Mouse (Mus musculus): ENCODE results near the gene Dpysl4. TPM values are rescaled to one million over a fixed set of nuclear protein-coding genes. Genes with fewer than 3 reads are reported as not detected.

The Dpysl4 gene
- polyA plus RNA-seq, 1 experiment: not detected

GRCm38 (mm10) chr7:139133446-139133845 lies 47.6 kb downstream of the Dpysl4 start:
- Histone ChIP-seq H3K9me3 (ENCODE audit: control insufficient read depth, low read length) (no peaks in the 10 kb centered on the region), H3K27me3 (ENCODE audit: control insufficient read depth) (no peaks in the 10 kb centered on the region), H3K4me1 (ENCODE audit: control insufficient read depth) (no peaks in the 10 kb centered on the region), H3K4me3 (replicated peaks) (no peak overlapping the region), H3K36me3 (ENCODE audit: control insufficient read depth) (no peaks in the 10 kb centered on the region)
- TF ChIP-seq TAL1 (IDR thresholded peaks at IDR 0.05; ENCODE audit: low read length) (no peak), GATA1 (IDR thresholded peaks at IDR 0.05; ENCODE audit: low read length) (no peak)

- no peak overlapping the region for H3K4me3 ChIP-seq (replicated peaks)
- no peaks in the 10 kb centered on the region for H3K9me3 ChIP-seq (ENCODE audit: control insufficient read depth, low read length)
- H3K36me3 ChIP-seq (ENCODE audit: control insufficient read depth): no peaks in the 10 kb centered on the region
- H3K4me1 ChIP-seq (ENCODE audit: control insufficient read depth): no peaks in the 10 kb centered on the region
- no peak for TF ChIP-seq TAL1 (IDR thresholded peaks at IDR 0.05; ENCODE audit: low read length)
- no peak for TF ChIP-seq GATA1 (IDR thresholded peaks at IDR 0.05; ENCODE audit: low read length)
- H3K27me3 ChIP-seq (ENCODE audit: control insufficient read depth): no peaks in the 10 kb centered on the region
These were observed 49.4 kb downstream of the Dpysl4 start for GRCm38 (mm10) chr7:139135236-139135635.

GRCm38 (mm10) chr7:139136906-139137491 lies 51.2 kb downstream of the Dpysl4 start:
- no peak for TF ChIP-seq TAL1 (IDR thresholded peaks at IDR 0.05; ENCODE audit: low read length)
- TF ChIP-seq GATA1 (IDR thresholded peaks at IDR 0.05; ENCODE audit: low read length): no peak
- Histone ChIP-seq H3K9me3 (ENCODE audit: control insufficient read depth, low read length) (no peaks in the 10 kb centered on the region), H3K27me3 (ENCODE audit: control insufficient read depth) (no peaks in the 10 kb centered on the region), H3K4me1 (ENCODE audit: control insufficient read depth) (no peaks in the 10 kb centered on the region), H3K36me3 (ENCODE audit: control insufficient read depth) (no peaks in the 10 kb centered on the region), H3K4me3 (replicated peaks) (no peak overlapping the region)

- Histone ChIP-seq H3K36me3 (ENCODE audit: control insufficient read depth) (no peaks in the 10 kb centered on the region), H3K9me3 (ENCODE audit: control insufficient read depth, low read length) (no peaks in the 10 kb centered on the region), H3K27me3 (ENCODE audit: control insufficient read depth) (no peaks in the 10 kb centered on the region), H3K4me1 (ENCODE audit: control insufficient read depth) (no peaks in the 10 kb centered on the region), H3K4me3 (replicated peaks) (no peak overlapping the region)
- TF ChIP-seq TAL1 (IDR thresholded peaks at IDR 0.05; ENCODE audit: low read length): no peak
- TF ChIP-seq GATA1 (IDR thresholded peaks at IDR 0.05; ENCODE audit: low read length): no peak
These were observed 54.2 kb downstream of the Dpysl4 start for GRCm38 (mm10) chr7:139139921-139140461.

- Histone ChIP-seq H3K27me3 (ENCODE audit: control insufficient read depth) (no peaks in the 10 kb centered on the region), H3K4me1 (ENCODE audit: control insufficient read depth) (no peaks in the 10 kb centered on the region), H3K4me3 (replicated peaks) (no peak overlapping the region), H3K9me3 (ENCODE audit: control insufficient read depth, low read length) (no peaks in the 10 kb centered on the region), H3K36me3 (ENCODE audit: control insufficient read depth) (no peaks in the 10 kb centered on the region)
- no peak for TF ChIP-seq TAL1 (IDR thresholded peaks at IDR 0.05; ENCODE audit: low read length)
- TF ChIP-seq GATA1 (IDR thresholded peaks at IDR 0.05; ENCODE audit: low read length): no peak
These were observed 58.0 kb downstream of the Dpysl4 start for GRCm38 (mm10) chr7:139143785-139144184.

GRCm38 (mm10) chr7:139145891-139146290 lies 60.1 kb downstream of the Dpysl4 start:
- H3K36me3 ChIP-seq (ENCODE audit: control insufficient read depth): no peaks in the 10 kb centered on the region
- TF ChIP-seq GATA1 (IDR thresholded peaks at IDR 0.05; ENCODE audit: low read length) (no peak), TAL1 (IDR thresholded peaks at IDR 0.05; ENCODE audit: low read length) (no peak)
- H3K4me3 ChIP-seq (replicated peaks): no peak overlapping the region
- no peaks in the 10 kb centered on the region for H3K4me1 ChIP-seq (ENCODE audit: control insufficient read depth)
- H3K9me3 ChIP-seq (ENCODE audit: control insufficient read depth, low read length): no peaks in the 10 kb centered on the region
- H3K27me3 ChIP-seq (ENCODE audit: control insufficient read depth): no peaks in the 10 kb centered on the region; the same call in 1 of the 2 replicates

- TF ChIP-seq GATA1 (IDR thresholded peaks at IDR 0.05; ENCODE audit: low read length) (no peak), TAL1 (IDR thresholded peaks at IDR 0.05; ENCODE audit: low read length) (no peak)
- Histone ChIP-seq H3K4me3 (replicated peaks) (no peak overlapping the region), H3K4me1 (ENCODE audit: control insufficient read depth) (no peaks in the 10 kb centered on the region), H3K36me3 (ENCODE audit: control insufficient read depth) (no peaks in the 10 kb centered on the region), H3K27me3 (ENCODE audit: control insufficient read depth) (no peaks in the 10 kb centered on the region; the same call in 1 of the 2 replicates), H3K9me3 (ENCODE audit: control insufficient read depth, low read length) (no peaks in the 10 kb centered on the region)
These were observed 61.6 kb downstream of the Dpysl4 start for GRCm38 (mm10) chr7:139147360-139147759.

- Histone ChIP-seq H3K27me3 (ENCODE audit: control insufficient read depth) (no peaks in the 10 kb centered on the region; the same call in 1 of the 2 replicates), H3K4me3 (replicated peaks) (no peak overlapping the region), H3K9me3 (ENCODE audit: control insufficient read depth, low read length) (no peaks in the 10 kb centered on the region), H3K4me1 (ENCODE audit: control insufficient read depth) (no peaks in the 10 kb centered on the region), H3K36me3 (ENCODE audit: control insufficient read depth) (no peaks in the 10 kb centered on the region)
- no peak for TF ChIP-seq TAL1 (IDR thresholded peaks at IDR 0.05; ENCODE audit: low read length)
- TF ChIP-seq GATA1 (IDR thresholded peaks at IDR 0.05; ENCODE audit: low read length): no peak
These were observed 63.6 kb downstream of the Dpysl4 start for GRCm38 (mm10) chr7:139149373-139149772.

- Histone ChIP-seq H3K4me1 (ENCODE audit: control insufficient read depth) (no peaks in the 10 kb centered on the region), H3K9me3 (ENCODE audit: control insufficient read depth, low read length) (no peaks in the 10 kb centered on the region), H3K36me3 (ENCODE audit: control insufficient read depth) (no peaks in the 10 kb centered on the region), H3K27me3 (ENCODE audit: control insufficient read depth) (no peaks in the 10 kb centered on the region; the same call in 1 of the 2 replicates), H3K4me3 (replicated peaks) (no peak overlapping the region)
- TF ChIP-seq TAL1 (IDR thresholded peaks at IDR 0.05; ENCODE audit: low read length) (no peak), GATA1 (IDR thresholded peaks at IDR 0.05; ENCODE audit: low read length) (no peak)
These were observed 65.3 kb downstream of the Dpysl4 start for GRCm38 (mm10) chr7:139151116-139151515.

Other genes starting within 250 kb of the Dpysl4 start
- 1.9 and 2.0 TPM in 2 replicates for gene Ppp2r2d, start 239.9 kb upstream of the Dpysl4 start, polyA plus RNA-seq (2012)
- 0.38 and 0.76 TPM in 2 replicates for gene Mapk1ip1, start 239.7 kb upstream of the Dpysl4 start, polyA plus RNA-seq (2012)
- 0.84 and 0.94 TPM in 2 replicates for gene Bnip3, start 176.5 kb upstream of the Dpysl4 start, polyA plus RNA-seq (2012)
- not detected in 2 replicates for gene Jakmip3, start 145.3 kb upstream of the Dpysl4 start, polyA plus RNA-seq (2012)
- gene Lrrc27, start 127.0 kb downstream of the Dpysl4 start, polyA plus RNA-seq (2012): not detected in 2 replicates
- not detected in 2 replicates for gene Stk32c, start 127.3 kb downstream of the Dpysl4 start, polyA plus RNA-seq (2012)
- 0.04 TPM in 1 of 2 replicates, not detected in the other for gene Pwwp2b, start 162.5 kb downstream of the Dpysl4 start, polyA plus RNA-seq (2012)